Mouse (Mus musculus) left cerebral cortex, adult 2 months (tissue): ENCODE data around the gene Tamm41. TPM values are rescaled to one million over a fixed set of nuclear protein-coding genes. Genes with fewer than 3 reads are reported as not detected.
A peak's percentile ranks its signal among the peaks of the same experiment; 100 is the strongest.

ENCODE experiments used
- DNase-seq, 2 experiments: peaks; one replicate each; pipeline ENCODE4 v3.0.0; 2021 to 2022; ENCODE audit warnings: low spot score in 2 of 2, mixed read lengths in 1 of 2; ENCODE audit errors: extremely low spot score in 1 of 2
- H3K27ac ChIP-seq: fragments of 200-600 bp; 2 replicates; pipeline ENCODE4 v1.8.1; 2022
- H3K4me3 ChIP-seq: fragments of 200-600 bp; 2 replicates; pipeline ENCODE4 v1.8.1; 2022
- CTCF ChIP-seq: fragments of 200-600 bp; IDR thresholded peaks from 2 replicates; pipeline ENCODE4 v1.8.1; 2022; ENCODE audit warnings: antibody characterized with exemption, mild to moderate bottlenecking, moderate library complexity
- intact Hi-C: fragments of 180-260 bp; cut with DNase I; formaldehyde crosslinking; loops from one replicate; pipeline ENCODE4 v1.15.1; 2025
- total RNA-seq, 2 experiments: library from RNA; stranded (reverse); gene quantifications; 2 replicates each; pipeline ENCODE4 v1.2.3; 2021

The Tamm41 gene
- total RNA-seq, 2 experiments from 2014 or later = 19.7 to 20.0 TPM

DNA sequence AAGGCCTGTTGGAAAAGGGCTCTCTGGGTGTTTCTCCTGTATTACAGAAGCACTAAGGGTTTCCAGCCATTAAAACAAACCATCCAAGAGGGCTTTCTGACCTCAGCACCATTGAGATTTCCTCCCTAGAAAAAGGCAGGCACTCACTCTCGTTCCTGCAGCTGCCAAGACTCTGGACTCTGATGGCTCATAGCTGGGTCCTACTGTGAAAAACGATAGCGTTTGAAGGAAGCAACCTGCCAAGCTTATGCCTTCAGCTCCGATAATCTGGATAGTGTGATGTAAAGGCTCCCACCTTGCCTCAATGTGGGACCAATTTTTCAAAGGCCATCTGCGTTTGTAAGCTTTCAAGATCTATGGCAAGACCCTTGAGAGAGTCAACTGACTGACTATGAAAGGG, 43.6 kb downstream of the Tamm41 start:
- intact Hi-C loops = no loop called here
- no peak for TF ChIP-seq CTCF
- Histone ChIP-seq H3K4me3 (no peak overlapping the region), H3K27ac (peak overlapping the region; percentile 84)
- no peak for DNase-seq

DNA sequence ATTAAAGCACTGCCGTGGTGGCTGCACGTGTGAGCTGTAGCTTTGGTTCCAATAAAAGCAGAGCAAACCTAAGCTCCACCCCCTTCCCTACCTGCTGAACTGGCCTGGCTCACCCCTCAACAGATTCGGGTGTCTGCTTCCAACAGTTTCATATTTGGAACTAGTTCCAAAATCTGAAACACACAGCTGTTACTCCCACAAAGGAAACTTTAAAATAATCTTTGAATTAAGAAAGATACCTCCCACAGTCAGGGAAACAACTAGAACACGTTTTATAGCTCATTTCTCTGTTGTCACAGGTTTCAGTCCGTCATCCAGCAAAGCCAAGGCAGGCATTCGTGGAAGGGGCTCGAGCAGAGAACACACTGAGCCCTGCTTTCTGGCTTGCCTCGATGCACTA, 44.0 kb downstream of the Tamm41 start:
- H3K27ac ChIP-seq = peak overlapping the region; percentile 84
- no peak overlapping the region for H3K4me3 ChIP-seq
- DNase-seq = peak in 1 of 2 experiments; percentile 47
- no peak for TF ChIP-seq CTCF
- intact Hi-C loops = no loop called here

DNA sequence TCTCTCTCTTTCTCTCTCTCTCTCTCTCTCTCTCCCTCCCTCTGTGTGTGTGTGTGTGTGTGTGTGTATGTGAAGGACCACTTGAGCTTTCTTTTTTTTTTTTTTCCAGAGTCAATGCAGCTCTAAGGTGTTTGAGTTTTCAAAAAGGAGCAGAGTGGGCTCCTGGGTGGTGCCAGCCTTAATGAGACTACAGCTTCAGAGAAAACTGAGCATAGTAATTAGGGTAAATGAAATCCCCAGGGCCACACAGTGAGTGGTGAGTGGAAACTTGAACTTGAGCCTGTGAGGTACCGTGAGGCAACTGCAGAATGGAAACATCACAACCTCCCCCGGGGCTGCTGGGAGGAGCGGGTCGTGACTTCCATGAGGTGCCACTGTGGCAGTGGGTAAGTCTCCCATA, 45.8 kb downstream of the Tamm41 start:
- no peak overlapping the region for H3K27ac ChIP-seq
- no peak for TF ChIP-seq CTCF
- no peak for DNase-seq
- no peak overlapping the region for H3K4me3 ChIP-seq
- intact Hi-C loops = loop anchor here (1.0 kb wide), 1 partner anchor 15 kb away; no protein-coding TSS in a partner anchor

DNA sequence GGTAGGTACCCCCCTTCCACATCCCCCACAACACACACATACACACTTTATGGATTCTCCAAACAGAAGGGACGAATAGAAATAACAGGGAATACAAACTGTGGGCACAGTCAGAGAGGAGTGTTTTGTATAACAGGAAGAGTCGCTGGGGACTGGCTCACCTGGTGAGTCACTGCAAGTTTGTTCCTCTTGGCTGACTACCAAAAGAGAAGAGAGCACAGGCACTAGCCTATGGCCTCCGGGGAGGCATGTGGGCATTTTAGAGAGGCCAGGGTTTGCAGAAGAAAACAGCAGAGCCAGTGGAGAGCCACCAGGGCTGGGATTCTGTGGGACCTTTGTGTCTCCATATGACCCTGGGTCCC, 49.1 kb downstream of the Tamm41 start:
- no peak for TF ChIP-seq CTCF
- intact Hi-C loops = no loop called here
- Histone ChIP-seq H3K27ac (no peak overlapping the region), H3K4me3 (no peak overlapping the region)
- no peak for DNase-seq

DNA sequence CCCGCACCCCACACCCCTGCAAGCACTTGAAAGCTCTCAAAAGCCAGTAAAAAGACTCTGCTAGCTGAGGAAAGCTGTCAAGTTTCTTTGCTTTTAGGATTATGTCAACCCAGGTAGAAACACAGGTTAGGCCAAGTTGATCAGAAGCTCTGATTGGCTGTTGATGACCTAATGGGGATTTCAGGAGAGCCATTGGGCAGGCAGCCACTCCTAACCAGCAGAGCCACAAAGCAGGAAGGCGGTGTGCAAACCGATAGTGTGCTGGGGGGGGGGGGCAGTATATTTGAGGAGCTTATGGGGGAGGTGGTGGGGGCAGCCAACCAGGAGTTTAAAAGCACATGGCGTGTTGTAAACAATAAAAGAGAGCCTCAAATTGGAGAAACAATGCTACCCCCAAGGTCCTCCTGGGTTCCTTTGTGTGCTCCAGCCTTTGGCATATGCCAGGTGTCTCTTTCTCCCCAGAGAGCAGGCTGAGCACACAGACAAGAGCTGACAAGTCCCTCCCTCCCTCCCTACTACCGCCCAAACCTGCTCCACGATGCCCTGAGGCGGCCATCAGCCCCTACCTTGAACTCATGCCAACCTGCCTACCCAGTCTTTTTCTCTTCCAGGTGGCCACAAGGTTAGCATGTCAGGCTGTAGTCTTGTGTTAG, 49.6 kb downstream of the Tamm41 start:
- TF ChIP-seq CTCF = no peak
- intact Hi-C loops = no loop called here
- DNase-seq = no peak
- H3K4me3 ChIP-seq = no peak overlapping the region
- H3K27ac ChIP-seq = no peak overlapping the region

DNA sequence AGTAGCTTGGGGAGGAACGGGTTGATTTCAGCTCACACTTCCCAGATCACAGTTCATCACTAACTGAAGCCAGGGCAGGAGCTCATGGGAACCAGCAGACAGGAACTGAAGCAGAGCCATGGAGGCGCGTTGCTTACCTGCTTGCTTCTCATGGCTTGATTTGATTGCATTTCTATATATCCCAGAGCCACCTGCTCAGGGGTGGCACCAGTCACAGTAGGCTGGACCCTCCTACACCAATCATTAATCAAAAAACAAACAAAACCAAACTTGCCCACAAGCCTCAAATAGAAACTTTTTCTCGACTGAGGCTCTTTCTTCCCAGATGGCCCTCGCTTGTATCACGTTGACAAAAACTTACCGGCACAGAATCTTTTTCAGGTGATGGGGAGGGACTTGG, 55.0 kb downstream of the Tamm41 start:
- Histone ChIP-seq H3K27ac (no peak overlapping the region), H3K4me3 (no peak overlapping the region)
- no peak for DNase-seq
- intact Hi-C loops = no loop called here
- no peak for TF ChIP-seq CTCF

DNA sequence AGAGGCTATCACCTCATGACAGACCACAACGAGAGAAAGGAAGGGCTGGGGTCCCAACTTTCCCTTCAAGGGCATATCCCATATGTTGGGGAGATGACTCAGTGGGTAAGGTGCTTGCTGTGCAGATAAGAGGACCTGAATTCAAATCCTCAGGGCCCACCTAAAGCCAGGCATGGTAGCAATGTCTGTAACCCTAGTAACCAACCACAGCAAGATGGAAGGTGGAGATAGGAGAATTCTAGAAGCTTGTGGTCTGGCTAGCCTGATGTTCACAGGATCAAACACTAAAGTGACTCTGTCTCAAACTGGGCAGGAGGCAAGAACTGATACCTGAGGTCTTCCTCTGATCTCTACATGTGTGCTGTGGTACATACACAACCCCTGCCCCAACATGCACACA, 58.0 kb downstream of the Tamm41 start:
- no peak overlapping the region for H3K27ac ChIP-seq
- TF ChIP-seq CTCF = no peak
- intact Hi-C loops = no loop called here
- no peak overlapping the region for H3K4me3 ChIP-seq
- DNase-seq = no peak

DNA sequence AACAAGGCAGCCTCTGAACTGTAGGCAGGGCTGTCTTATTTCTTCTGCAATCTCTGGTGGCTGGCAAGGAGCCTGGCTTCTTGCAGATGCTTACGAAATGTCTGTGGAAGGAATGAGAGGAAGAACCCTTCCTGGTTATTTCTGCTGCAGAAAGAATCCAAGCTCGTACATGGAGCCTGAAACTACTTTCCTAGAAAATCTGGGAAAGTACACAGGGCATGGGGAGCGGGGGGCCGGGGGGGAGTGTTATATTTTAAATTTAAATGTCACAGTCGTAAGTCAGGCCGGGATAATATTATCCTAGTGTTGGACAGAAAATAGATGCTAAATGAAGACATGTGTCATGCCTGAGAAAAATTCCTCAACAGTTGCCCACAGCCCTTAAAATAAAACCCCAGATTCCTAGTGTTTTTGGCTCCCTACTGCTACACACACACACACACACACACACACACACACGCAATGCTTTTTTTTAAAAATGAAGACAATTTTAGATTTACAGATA, 60.7 kb downstream of the Tamm41 start:
- peak overlapping the region; percentile 83 for H3K27ac ChIP-seq
- intact Hi-C loops = loop anchor here (1.0 kb wide), 3 partner anchors 15 to 265 kb away; no protein-coding TSS in a partner anchor

DNA sequence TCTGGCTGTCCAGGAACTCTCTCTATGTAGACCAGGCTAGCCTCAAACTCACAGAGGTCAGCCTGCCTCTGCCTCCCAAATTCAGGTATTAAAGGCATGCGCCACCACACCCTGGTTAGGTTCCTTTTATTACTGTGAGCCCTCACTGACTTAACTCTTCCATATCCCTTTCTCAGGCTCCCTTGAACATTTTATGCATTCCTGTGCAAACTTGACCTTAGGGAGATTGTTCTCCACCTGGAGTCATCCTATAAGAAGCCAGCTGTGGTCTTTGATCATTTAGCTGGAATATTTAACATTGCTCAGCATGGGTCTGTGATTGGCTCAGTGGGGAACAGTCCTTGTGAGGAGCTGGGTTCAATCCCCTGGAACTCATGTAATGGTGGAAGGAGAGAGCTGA, 63.3 kb downstream of the Tamm41 start:
- no peak for TF ChIP-seq CTCF
- Histone ChIP-seq H3K27ac (no peak overlapping the region), H3K4me3 (no peak overlapping the region)
- intact Hi-C loops = no loop called here
- no peak for DNase-seq

More for the DNA sequence above, 60.7 kb downstream of the Tamm41 start:
- peak in 1 of 2 experiments; percentile 69 for DNase-seq
- no peak overlapping the region for H3K4me3 ChIP-seq
- no peak for TF ChIP-seq CTCF

DNA sequence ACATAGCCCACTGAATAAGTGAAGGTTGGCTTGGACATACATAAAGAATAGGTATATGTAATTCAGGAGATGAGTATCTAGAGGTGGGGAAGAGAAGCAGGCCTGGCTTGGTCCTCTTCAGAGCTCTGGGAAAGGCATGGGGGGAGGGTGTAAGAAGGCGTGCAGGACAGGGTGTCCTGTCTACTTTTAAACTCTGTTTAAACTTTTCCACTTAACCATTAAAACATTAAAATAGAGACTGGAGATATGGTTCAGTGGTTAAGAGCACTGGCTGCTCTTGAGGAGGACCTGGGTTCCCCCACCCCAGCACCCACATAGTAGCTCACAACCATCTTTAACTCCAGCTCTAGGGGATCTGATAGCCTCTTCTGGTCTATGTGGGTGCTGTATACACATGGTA, 64.7 kb downstream of the Tamm41 start:
- TF ChIP-seq CTCF = no peak
- no peak overlapping the region for H3K27ac ChIP-seq
- intact Hi-C loops = no loop called here
- no peak overlapping the region for H3K4me3 ChIP-seq
- no peak for DNase-seq

DNA sequence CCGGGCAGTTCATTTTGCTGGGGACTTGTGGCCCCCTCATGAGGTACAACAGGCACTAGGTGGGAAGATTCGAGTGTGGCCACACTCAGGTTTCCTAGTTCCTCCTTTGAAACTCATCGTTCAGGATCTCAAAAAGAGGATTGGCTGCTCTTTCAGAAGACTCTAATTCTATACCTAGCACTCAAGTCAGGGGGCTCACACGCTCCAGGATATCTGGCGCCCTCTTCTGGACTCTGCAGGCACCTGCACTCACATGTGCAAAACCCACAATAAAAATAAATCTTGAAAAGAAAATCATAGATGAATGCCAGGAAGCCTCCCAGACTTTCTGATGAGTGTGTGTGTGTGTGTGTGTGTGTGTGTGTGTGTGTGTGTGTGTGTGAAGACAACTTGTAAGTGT, 66.8 kb downstream of the Tamm41 start:
- no peak for DNase-seq
- Histone ChIP-seq H3K27ac (no peak overlapping the region), H3K4me3 (no peak overlapping the region)
- intact Hi-C loops = no loop called here
- peak; percentile 38 for TF ChIP-seq CTCF

DNA sequence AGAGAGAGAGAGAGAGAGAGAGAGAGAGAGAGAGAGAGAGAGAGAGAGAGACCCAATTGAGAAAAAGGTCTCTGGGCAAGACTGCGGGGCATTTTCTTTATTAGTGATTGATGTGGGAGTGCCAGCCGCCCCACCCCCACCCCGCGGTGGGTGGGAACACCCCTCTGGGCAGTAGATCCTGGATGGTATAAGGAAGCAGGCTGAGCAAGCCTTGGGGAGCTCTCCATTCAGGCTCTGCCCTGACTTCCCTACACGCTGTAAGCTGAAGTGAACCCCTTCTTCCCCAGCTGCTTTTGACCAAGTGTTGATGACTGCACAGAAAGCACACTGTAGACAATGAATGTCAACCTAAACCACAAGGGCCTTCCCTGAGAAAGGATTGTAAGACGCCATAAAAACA, 67.3 kb downstream of the Tamm41 start:
- no peak overlapping the region for H3K27ac ChIP-seq
- DNase-seq = no peak
- intact Hi-C loops = no loop called here
- no peak overlapping the region for H3K4me3 ChIP-seq
- no peak for TF ChIP-seq CTCF
